ENCODE assay signal across 14 mouse cellular contexts in genomic region chr8:107821522-107821921, GRCm38 (mm10).
A peak's percentile ranks its signal among the peaks of the same experiment; 100 is the strongest.
DNase-seq lines count a peak whose midpoint lies in the region; ATAC-seq lines count a peak whose summit lies in the region.
"Had no signal": no experiment of that assay in that cellular context is flagged by ENCODE, and none has a peak within 500 bp of the region (broad histone marks: within the 10 kb centered on the region; RNA-seq: fewer than 3 reads in every experiment).

No protein-coding gene starts in this region.

- H3K27me3 ChIP-seq in forebrain, embryonic 10.5 days (ENCODE audit: poor library complexity, severe bottlenecking) = peaks cover 19% of the 10 kb centered on the region; the same call in 1 of the 2 replicates
- peaks cover 22% of the 10 kb centered on the region; the same call in 1 of the 2 replicates for H3K27me3 ChIP-seq in forebrain, embryonic 15.5 days
- H3K27me3 ChIP-seq in hindbrain, embryonic 12.5 days = peaks cover 4% of the 10 kb centered on the region; the same call in 1 of the 2 replicates

- no peak for ATAC-seq in forebrain, embryonic 15.5 days (replicated peaks)
- ATAC-seq in hindbrain, embryonic 12.5 days (ENCODE audit: low FRiP score) = no peak

- intact Hi-C loops in heart, postnatal 36 days (cut with DNase I) = no loop called here

- no peaks in the 10 kb centered on the region for H3K36me3 ChIP-seq in forebrain, embryonic 10.5 days (replicated peaks)
- no peaks in the 10 kb centered on the region for H3K36me3 ChIP-seq in forebrain, embryonic 15.5 days
- no peaks in the 10 kb centered on the region for H3K36me3 ChIP-seq in hindbrain, embryonic 12.5 days

- no peak overlapping the region for H3K9ac ChIP-seq in forebrain, embryonic 15.5 days (replicated peaks)
- H3K9ac ChIP-seq in hindbrain, embryonic 12.5 days = no peak overlapping the region

- DNase-seq in forebrain, embryonic 10.5 days (ENCODE audit: extremely low spot score, low spot score) = peak; percentile 25
- DNase-seq in ES-CJ7 (ENCODE audit: low read depth, low spot score) (peak; percentile 73), MN1 (ENCODE audit: low spot score) (no peak)
- DNase-seq in lung, postnatal 14 days = peak; percentile 35
- DNase-seq in heart, postnatal 36 days = no peak
- DNase-seq in gastrocnemius, postnatal 10 days = no peak
- DNase-seq: cerebellum, postnatal 25 days; gastrocnemius, postnatal 14 days; heart, postnatal 14 days; kidney, postnatal 14 days; thymus, postnatal 25 days had no signal

- H3K4me1 ChIP-seq in forebrain, embryonic 10.5 days = peaks cover 58% of the 10 kb centered on the region
- H3K4me1 ChIP-seq in forebrain, embryonic 15.5 days = peaks cover 22% of the 10 kb centered on the region
- peaks cover 49% of the 10 kb centered on the region for H3K4me1 ChIP-seq in hindbrain, embryonic 12.5 days

- 44% methylated on average over 6 of the region's 6 CpGs for WGBS in forebrain, embryonic 10.5 days
- 52% methylated on average over 6 of the region's 6 CpGs for WGBS in forebrain, embryonic 15.5 days
- 46% methylated on average over 6 of the region's 6 CpGs for WGBS in hindbrain, embryonic 12.5 days

- peak overlapping the region; percentile 60; the same call in 1 of the 2 replicates for H3K27ac ChIP-seq in forebrain, embryonic 10.5 days
- no peak overlapping the region for H3K27ac ChIP-seq in forebrain, embryonic 15.5 days (replicated peaks)
- peak overlapping the region; percentile 84 for H3K27ac ChIP-seq in hindbrain, embryonic 12.5 days
- H3K27ac ChIP-seq: macrophage had no signal

- no peak overlapping the region for H3K4me2 ChIP-seq in forebrain, embryonic 15.5 days (replicated peaks)
- H3K4me2 ChIP-seq in hindbrain, embryonic 12.5 days (replicated peaks) = no peak overlapping the region

- H3K9me3 ChIP-seq in forebrain, embryonic 10.5 days = no peaks in the 10 kb centered on the region
- H3K9me3 ChIP-seq in forebrain, embryonic 15.5 days = no peaks in the 10 kb centered on the region
- no peaks in the 10 kb centered on the region for H3K9me3 ChIP-seq in hindbrain, embryonic 12.5 days (replicated peaks)

- no peak overlapping the region for H3K4me3 ChIP-seq in forebrain, embryonic 10.5 days
- H3K4me3 ChIP-seq in forebrain, embryonic 15.5 days = no peak overlapping the region
- H3K4me3 ChIP-seq in hindbrain, embryonic 12.5 days = no peak overlapping the region

Comparison
In these comparisons a context has a peak if more than half of its experiments do, and no peak if none do; other contexts are left out.
1. DNase-seq: peak in forebrain, embryonic 10.5 days (single experiment), ES-CJ7 (single experiment) and lung, postnatal 14 days (single experiment); none in heart, postnatal 36 days (0 of 2), gastrocnemius, postnatal 10 days (single experiment) and MN1 (single experiment).